Mouse (Mus musculus) bone marrow macrophage, adult 2 months (primary cell): ENCODE measurements around the gene Rapgef1. TPM values are rescaled to one million over a fixed set of nuclear protein-coding genes. Genes with fewer than 3 reads are reported as not detected.

Experiments
- H3K27ac ChIP-seq: 2 replicates; pipeline ENCODE4 v1.5.1; 2012; ENCODE audit warnings: low read depth, low read length; ENCODE audit not compliant: insufficient read depth
- H3K4me1 ChIP-seq: 2 replicates; pipeline ENCODE4 v1.6.1; 2012; ENCODE audit warnings: low read length; ENCODE audit not compliant: control insufficient read depth, insufficient read depth
- H3K4me3 ChIP-seq: 2 replicates; pipeline ENCODE4 v1.5.1; 2012; ENCODE audit warnings: mild to moderate bottlenecking, low read length, moderate library complexity; ENCODE audit not compliant: insufficient read depth
- CTCF ChIP-seq: IDR thresholded peaks from 2 replicates; pipeline ENCODE4 v1.5.1; 2012; ENCODE audit warnings: low read depth, mild to moderate bottlenecking, low read length, moderate library complexity
- POLR2A ChIP-seq: IDR thresholded peaks from 2 replicates; pipeline ENCODE4 v1.6.1; 2012; ENCODE audit warnings: mild to moderate bottlenecking, low read depth, low read length, borderline replicate concordance
- polyA plus RNA-seq: library from polyadenylated mRNA; stranded (reverse); fragments of >200 nt; gene quantifications from 2 replicates; pipeline ENCODE4 v1.2.4, GENCODE M21; 2012; ENCODE audit not compliant: missing spikeins, insufficient read depth, insufficient read length

The Rapgef1 gene
- polyA plus RNA-seq, 1 experiment = 23.6 TPM

GRCm38 (mm10) chr2:29679710-29680584 is 60.4 kb downstream of the Rapgef1 start:
- TF ChIP-seq CTCF = no peak
- TF ChIP-seq POLR2A = no peak
- H3K4me3 ChIP-seq = no peak overlapping the region
- H3K4me1 ChIP-seq = peaks cover 36% of the 10 kb centered on the region
- no peak overlapping the region for H3K27ac ChIP-seq

GRCm38 (mm10) chr2:29683261-29683999 is 63.9 kb downstream of the Rapgef1 start:
- no peak for TF ChIP-seq POLR2A
- Histone ChIP-seq H3K4me1 (peaks cover 25% of the 10 kb centered on the region), H3K4me3 (no peak overlapping the region), H3K27ac (no peak overlapping the region)

GRCm38 (mm10) chr2:29684498-29684897 is 65.0 kb downstream of the Rapgef1 start:
- H3K4me3 ChIP-seq = no peak overlapping the region
- H3K27ac ChIP-seq = no peak overlapping the region
- TF ChIP-seq CTCF (no peak), POLR2A (no peak)
- peaks cover 16% of the 10 kb centered on the region for H3K4me1 ChIP-seq

- Histone ChIP-seq H3K4me1 (peaks cover 6% of the 10 kb centered on the region), H3K27ac (no peak overlapping the region), H3K4me3 (no peak overlapping the region)
- TF ChIP-seq POLR2A (no peak), CTCF (no peak)
These were observed 69.5 kb downstream of the Rapgef1 start for GRCm38 (mm10) chr2:29689014-29689413.

- H3K27ac ChIP-seq = no peak overlapping the region
- TF ChIP-seq CTCF (no peak), POLR2A (no peak)
- H3K4me3 ChIP-seq = no peak overlapping the region
- H3K4me1 ChIP-seq = peaks cover under 1% of the 10 kb centered on the region; the same call in 1 of the 2 replicates
These were observed 70.0 kb downstream of the Rapgef1 start for GRCm38 (mm10) chr2:29689495-29689894.

GRCm38 (mm10) chr2:29691068-29691467 is 71.5 kb downstream of the Rapgef1 start:
- Histone ChIP-seq H3K4me3 (no peak overlapping the region), H3K4me1 (no peaks in the 10 kb centered on the region), H3K27ac (no peak overlapping the region)
- TF ChIP-seq POLR2A (no peak), CTCF (no peak)

- TF ChIP-seq POLR2A = no peak
- TF ChIP-seq CTCF = no peak
- Histone ChIP-seq H3K4me1 (0 out of 2 replicates have a peak, but pooled peaks cover 2% of the 10 kb centered on the region), H3K27ac (no peak overlapping the region), H3K4me3 (no peak overlapping the region)
These were observed 72.0 kb downstream of the Rapgef1 start for GRCm38 (mm10) chr2:29691507-29691906.

- H3K4me1 ChIP-seq = 0 out of 2 replicates have a peak, but pooled peaks cover 2% of the 10 kb centered on the region
- H3K27ac ChIP-seq = no peak overlapping the region
- TF ChIP-seq CTCF (no peak), POLR2A (no peak)
- H3K4me3 ChIP-seq = no peak overlapping the region
These were observed 72.7 kb downstream of the Rapgef1 start for GRCm38 (mm10) chr2:29692192-29692591.

GRCm38 (mm10) chr2:29696207-29696800 is 76.8 kb downstream of the Rapgef1 start:
- TF ChIP-seq POLR2A (no peak), CTCF (no peak)
- Histone ChIP-seq H3K4me3 (no peak overlapping the region), H3K4me1 (peaks cover 22% of the 10 kb centered on the region), H3K27ac (no peak overlapping the region)
